Mouse (Mus musculus) thymus, adult 2 months (tissue): ENCODE measurements around the gene Kank2.

Source experiments
- CTCF ChIP-seq: fragments of 200-500 bp; IDR thresholded peaks from 2 replicates; pipeline ENCODE4 v1.5.1; 2012; ENCODE audit warnings: mild to moderate bottlenecking, control low read depth, low read length, moderate library complexity, borderline replicate concordance; ENCODE audit not compliant: control insufficient read depth, poor library complexity, insufficient read depth; ENCODE audit errors: extremely low read depth
- POLR2A ChIP-seq: fragments of 200-500 bp; IDR thresholded peaks from 2 replicates; pipeline ENCODE4 v1.6.1; 2012; ENCODE audit warnings: mild to moderate bottlenecking, low read length, control low read depth, moderate library complexity; ENCODE audit not compliant: control insufficient read depth, poor library complexity, insufficient read depth; ENCODE audit errors: extremely low read depth

DNA sequence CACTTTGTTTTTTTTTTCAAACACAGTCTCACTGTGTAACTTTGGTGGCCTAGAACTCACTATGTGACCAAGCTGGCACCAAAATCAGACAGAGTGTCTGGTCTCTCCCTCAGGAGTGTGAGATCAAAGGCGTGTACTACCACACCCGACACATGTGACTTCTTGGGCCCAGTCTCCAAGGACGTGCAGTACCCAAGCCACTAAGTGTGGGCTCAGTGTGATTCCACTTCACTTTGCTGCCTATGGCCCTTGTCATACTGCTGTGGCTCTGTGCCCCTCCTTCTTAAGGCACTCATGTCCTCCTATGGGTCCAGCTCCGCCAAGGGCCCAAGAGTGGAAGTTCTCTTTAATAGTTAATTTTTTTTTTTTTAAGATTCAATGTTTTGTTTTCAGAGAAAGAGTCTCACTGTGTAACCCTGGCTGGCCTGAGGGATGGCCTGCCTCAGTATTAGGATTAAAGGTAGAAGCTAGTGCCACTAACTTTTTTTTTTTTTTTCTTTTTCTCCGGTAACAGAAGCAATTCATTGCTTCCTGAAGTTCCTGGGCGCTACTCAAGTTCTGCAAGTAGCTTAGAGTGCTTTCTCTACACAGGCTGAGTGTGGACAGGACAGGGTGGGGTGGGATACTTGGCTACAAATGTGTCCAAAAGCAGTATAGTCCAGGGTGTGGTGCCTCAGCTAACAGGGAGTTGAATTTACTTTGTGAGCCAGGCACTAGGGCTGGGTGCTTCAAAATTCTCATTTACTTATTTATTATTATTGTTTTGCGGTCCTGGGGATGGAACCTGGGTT is 13.8 kb downstream of the Kank2 start:
- no peak for TF ChIP-seq CTCF
- no peak for TF ChIP-seq POLR2A
